26 mouse cellular contexts compared by ENCODE assay signal in genomic region chr16:54246883-54247282, GRCm38 (mm10).
"Had no signal": no experiment of that assay in that cellular context is flagged by ENCODE, and none has a peak within 500 bp of the region (broad histone marks: within the 10 kb centered on the region; RNA-seq: fewer than 3 reads in every experiment).

No protein-coding gene starts in this region.

- H3K9ac ChIP-seq: heart, embryonic 12.5 days; hindbrain, embryonic 12.5 days; hindbrain, embryonic 14.5 days; intestine, embryonic 15.5 days; limb, embryonic 13.5 days; limb, embryonic 15.5 days; liver, embryonic 12.5 days; liver, embryonic 14.5 days had no signal

- H3K4me3 ChIP-seq: heart, embryonic 10.5 days; heart, embryonic 12.5 days; hindbrain, embryonic 10.5 days; hindbrain, embryonic 12.5 days; intestine, embryonic 15.5 days; layer of hippocampus, adult 2 months; limb, embryonic 13.5 days; limb, embryonic 15.5 days; liver, embryonic 12.5 days had no signal

- H3K4me2 ChIP-seq: heart, embryonic 12.5 days; hindbrain, embryonic 12.5 days; hindbrain, embryonic 14.5 days; intestine, embryonic 15.5 days; limb, embryonic 13.5 days; limb, embryonic 15.5 days; liver, embryonic 12.5 days had no signal

- H3K27ac ChIP-seq: heart, embryonic 10.5 days; hindbrain, embryonic 10.5 days; hindbrain, embryonic 12.5 days; hindbrain, embryonic 14.5 days; intestine, embryonic 15.5 days; layer of hippocampus, adult 2 months; limb, embryonic 13.5 days; limb, embryonic 15.5 days; liver, embryonic 12.5 days; liver, embryonic 14.5 days had no signal

- H3K4me1 ChIP-seq: heart, embryonic 10.5 days; heart, embryonic 12.5 days; hindbrain, embryonic 10.5 days; hindbrain, embryonic 12.5 days; intestine, embryonic 15.5 days; limb, embryonic 13.5 days; limb, embryonic 15.5 days; liver, embryonic 12.5 days had no signal

- H3K36me3 ChIP-seq: heart, embryonic 10.5 days; heart, embryonic 12.5 days; hindbrain, embryonic 10.5 days; hindbrain, embryonic 12.5 days; intestine, embryonic 15.5 days; limb, embryonic 13.5 days; limb, embryonic 15.5 days; liver, embryonic 12.5 days had no signal

- H3K9me3 ChIP-seq: heart, embryonic 10.5 days; heart, embryonic 12.5 days; hindbrain, embryonic 10.5 days; hindbrain, embryonic 12.5 days; intestine, embryonic 15.5 days; limb, embryonic 13.5 days; limb, embryonic 15.5 days; liver, embryonic 12.5 days had no signal

- DNase-seq: gastrocnemius, postnatal 14 days; gastrocnemius, postnatal 36 days; heart, adult 18-20 months; heart, postnatal 10 days; heart, postnatal 4 days; kidney, adult 18-20 months; kidney, adult 8-10 months; kidney, postnatal 10 days; kidney, postnatal 25 days; kidney, postnatal 4 days; layer of hippocampus, postnatal 36 days; left cerebral cortex, postnatal 4 days had no signal

- H3K27me3 ChIP-seq: heart, embryonic 12.5 days; hindbrain, embryonic 12.5 days; intestine, embryonic 15.5 days; limb, embryonic 13.5 days; limb, embryonic 15.5 days; liver, embryonic 12.5 days had no signal

- ATAC-seq: hindbrain, embryonic 16.5 days; inflammation-experienced regulatory T-cells, adult 6 months; intestine, embryonic 15.5 days; intestine, postnatal 0 days; liver, embryonic 12.5 days had no signal
